Mouse (Mus musculus) lung, postnatal 25 days (tissue): ENCODE data around the gene Ift81.
"Not testable (repeated sequence)": the region's sequence is repeated elsewhere in the genome, so short reads cannot be mapped to it uniquely, and the experiment has no call there.

Experiments
- DNase-seq: peaks from one replicate; pipeline ENCODE4 v3.0.0; 2022; ENCODE audit warnings: low spot score

Ift81 gene

DNA sequence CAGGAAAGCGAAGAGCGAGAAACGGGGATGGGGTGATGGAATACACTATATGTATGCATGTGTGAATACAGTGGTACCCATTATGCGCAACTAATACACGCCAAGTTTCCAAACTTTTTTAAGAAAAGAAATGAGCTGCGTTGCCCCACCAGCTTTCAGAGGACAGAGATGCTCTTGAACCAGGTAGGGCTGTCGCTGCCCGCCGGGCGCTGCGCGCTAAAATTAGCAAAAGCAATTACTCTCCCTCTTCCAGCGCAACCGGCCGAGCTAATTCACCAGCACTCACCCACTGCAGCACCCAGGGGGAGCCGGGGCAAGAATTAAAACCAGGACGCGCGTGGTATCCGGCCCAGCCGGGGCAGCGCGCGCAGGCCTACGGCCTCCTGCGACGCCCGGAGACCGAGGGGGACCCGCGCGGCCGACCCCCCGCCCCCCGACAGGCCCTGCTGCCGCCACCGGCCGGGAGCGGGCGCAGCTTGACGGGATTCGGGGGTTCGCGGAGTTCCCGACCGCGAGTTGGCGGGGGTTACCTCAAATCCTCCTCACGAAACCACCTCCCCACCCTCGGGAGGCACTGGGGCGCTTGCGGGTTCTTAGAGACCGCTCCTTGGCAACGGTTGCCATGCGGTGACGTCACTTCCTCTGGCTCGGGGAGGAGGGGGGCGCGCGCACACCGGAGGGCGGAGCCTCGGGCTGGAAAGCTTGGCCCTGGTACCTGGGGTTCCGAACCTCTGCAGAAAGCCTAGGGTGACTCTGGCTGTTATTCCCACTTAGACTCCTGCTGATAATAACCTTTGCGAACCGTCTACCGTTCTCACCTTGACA is at the start of gene Ift81:
Gene Ift81 (minus strand): TSS at position 611 of the 825 bp plus-strand sequence.
- peak; percentile 95 for DNase-seq

GRCm38 (mm10) chr5:122662501-122662900 is 48.2 kb upstream of the Ift81 start:
- DNase-seq, result no peak

- no peak for DNase-seq
Measured at GRCm38 (mm10) chr5:122656808-122657207, 42.5 kb upstream of the Ift81 start.

DNA sequence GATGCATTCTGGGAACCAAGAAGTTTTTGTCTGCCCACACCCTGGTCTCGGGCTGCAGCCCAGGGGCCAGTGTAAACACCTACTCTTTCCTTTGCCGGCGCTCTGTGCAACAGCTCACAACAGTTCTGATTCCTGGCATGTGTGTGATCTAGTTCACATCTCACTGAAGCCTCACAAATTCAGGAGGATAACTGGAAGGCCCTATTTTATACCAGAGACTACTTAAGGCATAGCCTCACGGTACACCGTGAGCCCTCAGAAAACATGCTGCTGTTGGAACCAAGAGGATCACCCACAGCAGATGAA is 39.9 kb upstream of the Ift81 start:
- DNase-seq, result no peak

GRCm38 (mm10) chr5:122653446-122654267 is 39.3 kb upstream of the Ift81 start:
- no peak for DNase-seq

DNA sequence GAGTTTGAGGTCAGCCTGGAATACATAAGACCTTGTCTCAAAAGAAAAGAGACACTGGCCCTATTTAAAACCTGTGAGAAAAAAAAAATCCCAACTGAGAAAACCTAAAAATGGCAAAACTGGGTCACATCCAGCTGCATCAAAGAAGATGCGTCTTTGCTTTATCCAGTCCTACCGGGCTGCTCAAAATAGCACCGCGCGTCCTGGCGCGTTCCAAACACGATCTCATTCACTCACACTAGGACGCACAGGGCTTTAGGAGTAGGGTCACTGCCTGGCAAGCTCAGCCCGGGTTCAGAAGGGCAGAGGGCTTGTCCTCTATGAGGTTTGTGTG is 38.8 kb upstream of the Ift81 start:
- DNase-seq, result no peak

DNA sequence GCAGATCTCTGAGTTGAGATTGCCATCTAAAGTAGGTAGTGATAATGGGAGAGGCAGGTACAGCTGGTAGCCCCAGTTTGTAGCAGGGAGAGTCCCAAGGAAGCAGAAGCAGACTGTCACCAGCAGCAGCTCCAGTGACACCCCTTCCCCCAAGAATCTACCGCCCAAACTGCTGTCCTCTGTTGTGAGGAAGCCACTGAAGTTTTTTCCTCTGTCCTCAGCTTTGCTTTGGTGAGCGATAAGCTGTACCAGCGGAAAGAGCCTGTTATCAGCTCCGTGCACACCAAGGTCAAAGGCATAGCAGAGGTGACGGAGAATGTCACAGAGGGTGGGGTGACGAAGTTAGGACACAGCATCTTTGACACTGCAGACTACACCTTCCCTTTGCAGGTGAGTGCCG is 38.2 kb upstream of the Ift81 start:
- DNase-seq, result no peak

GRCm38 (mm10) chr5:122650100-122650499 is 35.8 kb upstream of the Ift81 start:
- DNase-seq, result no peak

DNA sequence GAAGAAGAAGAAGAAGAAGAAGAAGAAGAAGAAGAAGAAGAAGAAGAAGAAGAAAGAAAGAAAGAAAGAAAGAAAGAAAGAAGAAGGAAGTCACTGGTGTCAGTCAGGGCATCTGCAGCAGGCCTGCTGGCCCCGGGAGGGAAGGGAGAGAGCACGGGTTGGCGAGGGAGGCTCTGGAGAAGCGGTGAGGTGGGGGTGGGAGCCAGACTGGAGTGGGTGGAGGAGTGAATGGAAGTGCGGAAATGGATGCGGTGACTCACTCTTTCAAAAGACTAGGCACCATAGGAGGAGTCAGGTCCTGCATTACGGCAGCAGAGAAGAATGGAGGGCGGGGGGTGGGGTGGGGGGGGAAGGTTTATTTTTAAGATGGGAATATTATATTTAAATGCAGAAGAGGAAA is 34.9 kb upstream of the Ift81 start:
- no peak for DNase-seq

DNA sequence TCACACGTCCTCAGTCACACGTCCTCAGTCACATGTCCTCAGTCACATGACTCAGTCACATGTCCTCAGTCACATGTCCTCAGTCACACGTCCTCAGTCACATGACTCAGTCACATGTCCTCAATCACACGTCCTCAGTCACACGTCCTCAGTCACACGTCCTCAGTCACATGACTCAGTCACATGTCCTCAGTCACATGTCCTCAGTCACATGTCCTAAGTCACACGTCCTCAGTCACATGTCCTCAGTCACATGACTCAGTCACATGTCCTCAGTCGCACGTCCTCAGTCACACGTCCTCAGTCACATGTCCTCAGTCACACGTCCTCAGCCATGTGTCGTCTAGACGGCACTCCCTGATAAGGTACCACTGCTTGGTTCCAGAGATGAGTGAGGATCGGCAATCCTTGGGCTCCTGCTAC is 33.6 kb upstream of the Ift81 start:
- DNase-seq, result not testable (repeated sequence)

GRCm38 (mm10) chr5:122647256-122647924 is 33.1 kb upstream of the Ift81 start:
- no peak for DNase-seq

DNA sequence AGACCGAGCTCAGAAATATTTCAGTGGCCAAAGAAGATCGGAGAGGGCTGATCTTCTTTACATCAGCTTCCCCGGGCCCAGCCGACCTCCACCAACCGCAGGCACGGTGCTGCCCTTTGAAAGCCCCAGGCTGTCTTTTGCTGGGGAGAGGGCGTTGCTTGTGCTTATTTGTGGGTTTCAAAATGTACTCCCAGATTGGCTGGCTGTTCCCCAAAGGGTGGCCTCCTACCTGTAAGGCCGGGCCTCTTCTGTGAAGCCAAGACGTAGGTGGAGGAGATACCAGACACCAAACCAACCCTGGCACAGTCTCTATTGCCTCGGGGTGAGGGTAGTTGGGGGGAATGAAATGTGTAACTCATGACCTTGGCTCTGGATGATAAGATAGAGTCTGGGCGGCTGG is 31.7 kb upstream of the Ift81 start:
- no peak for DNase-seq

DNA sequence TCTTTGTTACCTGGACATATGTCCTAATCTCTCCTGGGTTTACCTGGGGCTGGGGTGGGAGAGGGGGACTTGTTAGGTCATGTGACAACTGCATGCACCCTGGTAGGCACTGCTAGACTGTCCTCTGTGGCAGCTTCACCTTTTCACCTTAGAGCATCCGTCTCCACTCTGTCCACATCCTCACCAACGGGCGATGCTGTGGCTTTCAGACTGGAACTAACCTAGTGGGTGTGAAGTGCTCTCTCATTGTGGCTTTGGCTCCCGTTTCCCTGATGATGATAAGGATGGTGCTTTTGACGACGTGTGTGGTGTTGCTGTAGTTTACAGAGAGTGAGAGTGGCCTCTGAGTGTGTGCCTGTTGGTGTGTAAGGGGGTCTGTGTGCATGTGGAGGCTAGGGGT is 31.0 kb upstream of the Ift81 start:
- DNase-seq, result no peak

GRCm38 (mm10) chr5:122644111-122644607 is 29.8 kb upstream of the Ift81 start:
- DNase-seq, result peak; percentile 75

GRCm38 (mm10) chr5:122643701-122644100 is 29.4 kb upstream of the Ift81 start, which contains the start of gene P2rx7:
Gene P2rx7, plus strand, starts transcription at chr5:122643911.
- DNase-seq, result peak; percentile 81

DNA sequence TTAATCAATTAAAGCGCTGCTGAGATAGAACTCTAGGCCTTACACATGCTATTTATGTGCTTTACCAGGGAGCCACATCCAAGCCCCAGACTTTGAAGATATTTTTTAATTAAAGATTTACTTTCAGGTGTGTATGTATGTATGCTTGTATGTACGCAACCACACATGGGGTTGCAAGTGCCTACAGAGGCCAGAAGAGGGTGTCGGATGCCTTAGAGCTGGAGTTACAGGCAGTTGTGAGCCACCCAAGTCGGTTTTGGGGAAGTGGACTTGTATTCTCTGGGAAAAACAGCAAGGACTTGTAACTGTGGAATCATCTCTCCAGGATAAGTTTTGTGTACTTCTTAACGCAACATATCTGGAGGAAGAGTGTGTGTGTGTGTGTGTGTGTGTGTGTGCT is 25.7 kb upstream of the Ift81 start:
- no peak for DNase-seq

GRCm38 (mm10) chr5:122639517-122639916 is 25.2 kb upstream of the Ift81 start:
- DNase-seq, result no peak

DNA sequence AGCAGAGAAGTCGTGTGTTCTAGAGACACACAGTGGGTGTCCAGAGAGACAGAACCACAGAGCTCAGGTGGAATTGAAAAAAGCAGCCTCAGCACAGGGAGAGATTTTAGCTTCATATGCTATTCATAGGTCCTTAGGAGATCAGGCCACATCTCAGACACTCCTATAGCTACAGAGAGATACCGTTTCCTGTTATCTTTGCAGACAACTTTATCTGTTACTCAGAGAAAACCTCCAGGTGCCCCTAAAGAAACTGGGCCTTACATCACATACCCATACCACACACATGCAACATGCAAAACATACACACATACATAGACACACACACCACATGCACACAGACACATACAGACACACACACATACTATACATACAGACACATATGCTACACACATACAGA is 24.0 kb upstream of the Ift81 start:
- no peak for DNase-seq

DNA sequence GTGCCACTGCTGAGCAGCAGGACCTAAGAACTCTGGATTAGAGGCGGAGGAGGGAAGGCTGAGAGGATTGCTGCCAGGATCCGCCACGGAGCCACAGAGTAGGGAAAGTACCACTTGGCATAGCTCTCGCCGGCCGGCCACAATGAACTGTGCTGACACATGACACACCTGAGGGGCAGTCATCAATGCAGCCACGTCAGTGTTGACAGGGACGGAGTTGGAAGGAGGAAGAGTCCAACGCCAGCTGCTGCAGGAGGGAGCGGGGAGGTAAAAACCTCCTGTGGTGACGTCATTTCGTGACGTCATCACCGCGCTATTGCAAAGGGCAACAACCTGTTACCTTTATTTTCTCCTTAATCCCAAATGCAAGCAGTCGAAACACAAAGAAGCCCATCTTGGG is 22.6 kb upstream of the Ift81 start:
- DNase-seq, result peak; percentile 49

DNA sequence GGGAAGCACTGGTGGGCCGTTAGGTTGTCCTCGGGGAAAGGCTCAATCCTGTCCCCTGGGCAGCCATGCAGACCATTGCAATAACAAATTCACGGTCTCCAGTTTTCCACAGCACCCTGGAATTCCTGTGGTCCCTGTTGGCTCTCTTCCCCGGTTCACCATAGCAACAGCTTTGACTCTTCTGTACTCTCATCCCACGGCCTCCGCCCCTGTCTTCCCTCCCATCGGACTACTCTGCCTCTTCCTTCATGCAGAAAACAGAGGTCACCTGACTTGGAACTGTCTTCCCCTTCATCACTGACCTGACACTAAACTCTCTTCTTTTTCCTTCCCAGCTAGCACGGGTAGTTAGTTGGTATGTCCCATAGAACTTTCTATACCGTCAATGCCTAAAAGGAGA is 22.0 kb upstream of the Ift81 start:
- no peak for DNase-seq

GRCm38 (mm10) chr5:122635228-122635627 is 20.9 kb upstream of the Ift81 start:
- no peak for DNase-seq

DNA sequence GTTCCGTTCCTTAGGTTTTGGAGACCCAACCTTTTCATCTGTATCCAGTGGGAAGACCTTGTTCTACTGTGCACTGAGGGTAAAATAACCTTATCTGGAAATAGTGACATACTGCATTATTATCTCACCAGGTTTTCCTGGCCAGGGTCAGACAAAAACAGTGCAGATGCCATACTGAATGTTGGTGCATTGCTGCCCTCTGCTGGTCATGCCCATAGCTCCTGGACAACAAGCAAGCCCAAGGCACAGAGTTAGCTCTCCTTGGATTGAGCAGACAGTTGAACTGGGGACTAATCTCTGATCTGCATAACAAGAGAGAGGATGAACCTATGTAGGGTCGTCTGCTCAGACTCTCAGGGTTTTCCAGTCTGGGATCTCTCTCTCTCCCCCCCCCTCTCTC is 12.9 kb upstream of the Ift81 start:
- DNase-seq, result peak; percentile 92
